Mouse (Mus musculus): Measurements from ENCODE around the gene Btbd9. TPM values are rescaled to one million over a fixed set of nuclear protein-coding genes. Genes with fewer than 3 reads are reported as not detected.

Btbd9 gene
- polyA plus RNA-seq, 1 experiment, result 27.2 TPM

DNA sequence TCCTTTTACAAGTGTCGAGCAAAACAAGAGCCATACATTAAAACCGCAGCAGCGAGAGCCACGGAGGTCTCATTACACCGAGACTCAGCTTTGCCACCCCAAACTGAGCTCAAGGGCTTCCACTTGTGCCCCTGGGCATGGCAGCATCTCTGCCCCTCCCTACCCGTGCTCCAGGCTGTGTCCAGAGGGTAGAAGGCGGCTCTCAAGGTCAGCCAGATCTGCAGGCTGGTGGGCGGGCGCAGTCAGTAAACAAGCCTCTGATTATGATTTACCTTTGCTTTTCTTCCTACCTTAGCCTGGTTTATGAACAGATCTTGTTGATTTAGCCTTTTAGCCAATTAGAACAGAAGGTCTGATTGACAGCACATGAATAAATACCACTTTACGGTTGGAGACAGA is 331.0 kb downstream of the Btbd9 start:
- no peak for DNase-seq (ENCODE audit: low read depth)

DNA sequence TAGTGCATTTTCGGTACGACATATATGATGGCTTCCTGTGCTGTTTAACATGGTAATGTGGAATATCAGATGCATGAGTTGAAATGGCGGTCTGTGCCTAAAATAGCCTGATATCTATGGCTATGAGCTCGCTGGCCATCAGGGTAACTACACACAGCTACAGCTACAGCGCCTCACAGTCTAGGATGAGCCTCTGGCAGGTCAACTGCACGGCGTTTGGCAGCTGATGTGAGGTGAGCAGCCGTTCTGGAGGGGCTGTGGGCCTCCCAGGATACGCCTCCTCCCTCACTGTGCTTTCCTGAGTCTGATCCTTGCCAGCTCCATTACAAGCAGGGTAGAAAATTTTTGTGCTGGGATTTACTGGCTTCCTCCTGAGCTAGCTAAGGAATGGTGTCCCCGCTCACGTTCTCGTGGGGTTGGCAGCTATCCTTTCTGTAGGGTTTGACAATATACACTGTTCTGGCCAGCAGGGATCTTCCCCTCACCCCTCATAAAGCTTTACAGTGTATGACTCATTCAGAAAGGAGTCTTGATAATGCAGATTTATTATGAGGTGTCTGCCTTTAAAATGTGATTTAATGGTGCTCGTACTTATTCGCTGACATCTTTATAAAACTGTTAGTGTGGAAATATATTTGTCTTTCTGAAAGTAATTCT is 331.5 kb downstream of the Btbd9 start:
- no peak for DNase-seq (ENCODE audit: low read depth)

- DNase-seq (ENCODE audit: low read depth), result no peak
Measured at GRCm38 (mm10) chr17:30243540-30243939, 332.7 kb downstream of the Btbd9 start.

- DNase-seq (ENCODE audit: low read depth), result no peak
Measured at GRCm38 (mm10) chr17:30242647-30243046, 333.6 kb downstream of the Btbd9 start.

DNA sequence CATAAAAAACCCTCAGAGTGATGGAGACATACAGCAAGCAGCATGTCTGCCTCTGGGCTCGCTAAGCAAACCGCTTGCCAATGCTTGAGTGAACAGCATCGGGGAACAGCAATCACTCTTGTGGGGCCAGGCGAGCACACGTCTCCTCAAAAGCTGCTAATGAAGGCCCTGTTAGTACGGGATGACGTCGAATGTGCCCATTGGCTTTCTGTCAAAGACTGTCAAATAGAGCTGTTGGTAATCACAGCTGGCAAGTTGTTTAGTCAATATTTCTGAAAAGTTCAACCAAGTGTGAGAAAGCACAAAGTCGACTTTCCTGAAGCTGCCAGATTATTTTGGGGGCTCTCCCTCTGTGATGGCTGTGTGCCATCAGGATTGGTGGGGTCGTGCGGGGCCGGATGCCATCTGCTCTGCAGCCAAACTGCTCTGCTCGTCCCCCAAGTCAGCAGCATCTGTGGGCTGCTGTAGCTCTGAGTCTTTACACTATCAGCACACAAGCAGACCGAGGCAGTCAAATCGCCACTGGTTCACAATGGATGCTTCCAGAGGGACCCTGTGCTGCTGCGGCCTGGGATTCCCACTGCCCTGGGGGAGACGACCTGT is 334.5 kb downstream of the Btbd9 start:
- DNase-seq (ENCODE audit: low read depth), result no peak

- no peak for DNase-seq (ENCODE audit: low read depth)
Measured at GRCm38 (mm10) chr17:30241061-30241460, 335.2 kb downstream of the Btbd9 start.

DNA sequence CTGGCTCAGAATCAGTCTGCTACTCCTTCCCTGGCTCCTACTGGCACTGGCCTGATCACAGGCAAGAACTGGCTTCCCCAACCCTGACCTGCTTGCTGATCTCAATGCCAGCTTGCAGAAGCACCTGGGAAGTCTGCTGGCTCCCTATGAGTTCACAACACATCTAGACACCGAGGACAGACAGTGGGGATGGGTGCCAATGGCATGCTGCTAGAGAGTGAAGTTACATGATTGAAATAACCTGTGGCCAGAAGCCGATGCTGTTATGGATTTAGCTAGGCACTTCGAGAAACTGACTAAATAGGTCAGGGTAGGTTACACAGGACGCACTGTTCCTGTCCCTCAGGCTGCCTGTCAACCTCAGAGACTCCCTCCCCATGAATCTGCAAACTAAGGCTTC is 335.6 kb downstream of the Btbd9 start:
- no peak for DNase-seq (ENCODE audit: low read depth)

GRCm38 (mm10) chr17:30239458-30239857 is 336.8 kb downstream of the Btbd9 start:
- DNase-seq (ENCODE audit: low read depth), result no peak

DNA sequence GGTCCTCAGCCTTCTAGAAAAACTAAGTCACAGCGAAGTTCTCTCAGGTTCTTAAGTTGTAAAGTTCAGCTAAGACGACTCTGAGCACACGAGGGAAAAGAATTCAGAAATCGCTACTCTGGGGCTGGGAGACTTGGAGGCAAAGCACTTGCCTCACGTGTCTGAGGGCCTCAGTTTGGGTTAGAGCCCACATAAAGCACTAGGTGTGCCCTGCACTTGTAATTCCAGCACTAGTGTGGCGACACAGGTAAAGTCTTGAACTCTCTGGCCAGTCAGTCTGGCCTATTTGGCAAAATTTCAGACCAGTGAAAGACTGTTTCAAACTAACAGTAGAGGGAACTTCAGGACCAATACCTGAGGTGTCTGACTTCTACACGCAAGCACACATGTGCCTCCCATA is 338.7 kb downstream of the Btbd9 start:
- DNase-seq (ENCODE audit: low read depth), result no peak

DNA sequence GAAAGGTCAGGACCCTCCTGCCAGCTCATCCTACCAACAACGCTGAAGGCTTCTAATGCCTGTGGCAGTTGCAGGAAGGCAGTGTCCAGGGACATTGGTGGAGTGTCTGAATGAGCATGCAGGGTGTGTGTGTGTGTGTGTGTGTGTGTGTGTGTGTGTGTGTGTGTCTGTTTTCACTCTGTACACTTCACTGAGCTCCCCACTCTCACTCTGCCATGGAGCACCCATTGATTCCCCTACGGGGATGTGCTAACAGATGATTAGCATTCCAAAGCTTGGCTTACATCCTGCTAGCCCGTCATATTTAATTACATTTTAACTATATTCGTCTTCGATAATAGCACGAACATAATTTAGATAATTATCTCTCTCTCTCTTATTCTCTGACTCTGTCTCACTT is 339.7 kb downstream of the Btbd9 start:
- DNase-seq (ENCODE audit: low read depth), result no peak

GRCm38 (mm10) chr17:30235380-30235779 is 340.9 kb downstream of the Btbd9 start:
- no peak for DNase-seq (ENCODE audit: low read depth)

DNA sequence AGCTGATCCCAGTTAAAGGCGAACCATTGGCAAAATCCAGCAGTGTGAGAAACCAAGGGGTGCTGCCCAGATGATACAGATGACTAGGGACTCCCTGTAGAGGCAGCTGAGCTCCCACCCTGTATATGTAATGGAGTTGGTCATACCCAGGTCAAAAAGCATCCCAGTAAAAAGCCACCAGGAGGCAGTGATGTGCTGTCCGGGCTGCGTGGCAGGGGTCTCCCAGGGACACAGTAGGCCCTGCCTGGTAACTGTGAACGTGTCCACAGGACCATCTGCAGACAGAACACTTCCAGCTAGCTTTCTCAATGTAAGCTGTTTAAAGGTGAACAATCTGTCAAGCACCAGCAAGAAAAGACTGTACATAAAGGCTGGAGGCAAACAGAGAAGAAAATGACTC is 343.6 kb downstream of the Btbd9 start:
- no peak for DNase-seq (ENCODE audit: low read depth)

DNA sequence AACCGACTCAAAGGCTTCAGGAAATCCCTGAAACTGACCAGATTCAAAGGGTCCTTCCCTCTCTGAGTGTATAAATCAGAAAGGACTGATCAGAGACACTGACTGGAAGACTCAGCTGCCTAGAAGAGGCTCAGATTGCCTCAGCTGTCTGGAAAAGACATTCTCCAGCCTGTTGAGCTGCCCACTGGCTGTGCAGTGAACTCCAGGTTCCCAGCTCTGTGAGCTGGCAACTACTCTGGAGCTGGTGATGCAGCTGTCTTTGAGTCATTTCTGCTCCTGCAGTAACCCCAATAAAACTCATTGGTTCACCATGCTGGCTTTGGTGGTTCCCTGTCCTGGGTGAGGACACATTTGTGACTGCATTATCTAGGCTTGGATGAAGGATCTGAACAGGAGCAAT is 344.8 kb downstream of the Btbd9 start:
- no peak for DNase-seq (ENCODE audit: low read depth)

GRCm38 (mm10) chr17:30230428-30230827 is 345.9 kb downstream of the Btbd9 start:
- DNase-seq (ENCODE audit: low read depth), result no peak

DNA sequence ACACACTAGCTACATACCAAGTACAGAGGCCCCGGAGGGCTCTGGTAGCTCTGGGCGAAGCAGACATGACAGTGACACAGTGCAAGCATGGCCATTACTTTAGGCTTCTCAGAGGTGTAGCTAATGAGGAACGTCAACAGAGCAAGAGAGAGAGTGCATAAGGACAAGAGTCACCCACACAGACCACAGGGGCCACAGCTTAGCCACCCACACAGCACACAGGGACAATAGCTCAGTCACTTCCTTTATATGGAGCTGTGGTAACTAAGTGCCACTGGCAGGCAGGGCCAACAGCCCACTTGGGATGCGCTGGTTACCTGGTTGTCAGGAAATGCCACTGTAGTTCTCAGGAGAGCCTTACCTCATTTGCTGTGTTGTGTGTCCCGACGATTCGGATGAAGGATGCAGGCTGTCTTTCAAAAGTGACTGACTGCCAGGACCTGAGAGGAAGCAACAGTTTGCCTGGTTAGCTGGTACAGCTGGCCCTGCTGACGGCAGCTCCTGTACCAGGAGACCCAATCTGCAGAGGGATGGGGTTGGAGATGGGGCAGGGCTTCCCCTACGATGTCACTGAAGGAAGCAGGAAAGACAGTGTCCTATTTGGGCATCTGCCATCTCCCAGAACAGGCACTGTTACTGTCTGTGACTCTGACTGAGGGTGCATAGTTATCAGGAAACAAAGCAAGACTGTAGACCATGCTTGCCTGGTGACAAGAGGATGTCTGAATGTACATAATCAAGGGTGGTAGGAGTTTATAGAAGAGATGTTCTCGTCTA is 347.7 kb downstream of the Btbd9 start:
- no peak for DNase-seq (ENCODE audit: low read depth)

GRCm38 (mm10) chr17:30225030-30225740 is 351.1 kb downstream of the Btbd9 start:
- DNase-seq (ENCODE audit: low read depth), result no peak

DNA sequence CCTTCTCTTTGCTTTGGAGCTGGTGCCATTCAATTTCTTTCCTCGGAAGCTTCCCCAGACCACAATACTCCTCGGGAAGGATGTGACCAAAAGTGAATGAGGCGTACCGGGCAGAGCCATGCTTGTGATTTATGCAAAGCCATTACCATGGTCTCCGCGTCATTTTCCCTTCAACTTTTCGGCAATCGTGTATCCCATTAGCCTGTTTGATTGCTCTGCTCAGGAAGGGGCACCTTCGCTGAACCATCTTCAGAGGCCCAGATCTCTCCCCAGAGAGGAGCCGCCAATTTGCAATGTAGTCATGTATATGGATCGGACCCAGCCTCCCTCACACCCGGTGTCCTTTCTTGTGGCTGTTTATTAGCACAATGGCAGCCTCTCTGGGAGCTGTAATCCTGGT is 353.5 kb downstream of the Btbd9 start:
- no peak for DNase-seq (ENCODE audit: low read depth)

- DNase-seq (ENCODE audit: low read depth), result no peak
Measured at GRCm38 (mm10) chr17:30222361-30222760, 353.9 kb downstream of the Btbd9 start.

DNA sequence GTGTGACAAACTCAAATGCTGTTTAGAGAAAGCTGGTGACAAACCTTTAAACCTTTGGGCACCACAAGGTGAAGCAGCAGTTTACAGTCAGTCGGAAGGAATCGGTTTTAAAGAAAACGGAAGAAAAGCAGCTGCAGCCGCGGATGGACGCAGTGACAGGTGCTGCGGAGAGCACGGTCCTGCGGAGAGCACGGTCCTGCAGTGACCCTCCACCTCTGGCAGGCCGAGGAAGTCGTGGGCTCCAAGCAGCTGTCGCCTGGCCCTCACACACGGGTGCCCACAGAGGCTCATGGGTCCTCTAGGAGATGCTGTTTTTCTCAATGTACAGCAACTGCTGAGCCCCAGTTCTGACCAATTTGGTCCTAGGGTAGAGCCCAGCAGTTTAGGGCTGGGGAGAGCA is 354.6 kb downstream of the Btbd9 start:
- DNase-seq (ENCODE audit: low read depth), result no peak

GRCm38 (mm10) chr17:30215741-30216140 is 360.5 kb downstream of the Btbd9 start:
- no peak for DNase-seq (ENCODE audit: low read depth)

DNA sequence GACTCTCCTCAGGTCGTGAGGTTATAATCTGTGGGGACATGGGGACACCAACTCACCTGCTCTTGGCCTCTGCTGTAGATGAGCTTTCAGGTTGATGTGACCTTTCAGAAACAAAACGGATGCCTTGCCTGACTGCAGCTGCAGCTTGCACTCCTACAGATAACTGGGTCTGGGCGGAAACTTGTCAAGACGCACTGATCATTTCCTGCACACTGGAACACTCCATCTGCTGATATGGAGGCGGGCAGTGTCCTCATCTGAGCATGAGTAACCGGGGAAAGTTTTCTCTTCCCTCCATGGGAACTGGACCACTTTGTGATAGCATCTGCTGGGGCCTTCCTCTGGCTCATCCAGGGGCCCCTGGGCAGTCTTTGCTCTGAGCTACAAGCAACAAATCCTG is 361.9 kb downstream of the Btbd9 start:
- DNase-seq (ENCODE audit: low read depth), result no peak

GRCm38 (mm10) chr17:30213371-30213770 is 362.9 kb downstream of the Btbd9 start:
- DNase-seq (ENCODE audit: low read depth), result no peak

DNA sequence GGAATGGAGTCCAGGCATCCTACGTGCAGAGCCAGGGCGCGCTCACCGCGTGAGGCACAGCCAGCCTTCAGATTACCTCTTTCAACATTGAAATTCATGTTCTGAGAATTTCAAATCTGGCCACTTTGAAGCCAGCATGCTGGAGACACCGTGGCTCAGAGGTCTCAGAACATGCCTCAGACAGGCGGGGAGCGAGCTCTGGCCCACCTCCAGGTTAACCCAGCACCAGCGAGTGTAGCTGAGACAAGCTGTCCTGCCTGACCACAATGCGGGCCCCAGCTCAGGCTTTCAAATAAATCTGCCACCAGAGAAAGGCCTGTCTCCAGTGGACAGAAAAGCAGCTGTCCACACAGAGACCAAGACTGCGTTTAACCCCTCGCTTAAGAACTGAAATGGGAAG is 363.6 kb downstream of the Btbd9 start:
- DNase-seq (ENCODE audit: low read depth), result no peak

Measured in gonadal fat pad, adult 2 months (tissue).